Mouse (Mus musculus): Measurements from ENCODE around the gene Atxn1. TPM values are rescaled to one million over a fixed set of nuclear protein-coding genes. Genes with fewer than 3 reads are reported as not detected.

Gene Atxn1
- total RNA-seq, 4 experiments from 2014 or later = 40.3 to 60.6 (median 42.9) TPM

GRCm38 (mm10) chr13:45866615-45867245 lies 98.1 kb downstream of the Atxn1 start:
- DNase-seq (ENCODE audit: low spot score in 2 of 2) = no peak

DNA sequence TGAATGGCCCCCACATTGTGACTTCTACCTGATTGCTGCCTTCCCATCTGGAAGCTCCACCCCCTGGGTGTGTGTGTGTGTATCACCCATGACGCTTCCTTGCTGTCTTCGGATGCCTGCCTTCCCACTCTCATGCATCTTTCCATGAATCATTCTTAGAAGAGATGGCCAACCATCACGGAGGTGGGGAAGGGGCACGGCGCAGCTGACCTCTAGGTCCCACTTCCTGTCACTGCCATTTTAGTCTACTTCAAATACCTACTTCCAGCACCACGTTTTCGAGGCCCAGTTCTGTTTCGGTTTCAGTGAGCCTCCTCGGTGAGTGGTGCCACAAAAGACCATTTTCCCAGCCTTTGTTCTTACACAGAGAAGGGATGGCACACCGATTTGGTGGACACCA lies 99.2 kb downstream of the Atxn1 start:
- DNase-seq (ENCODE audit: low spot score in 2 of 2) = no peak

GRCm38 (mm10) chr13:45863779-45864178 lies 101.0 kb downstream of the Atxn1 start:
- DNase-seq (ENCODE audit: low spot score in 2 of 2) = no peak

- no peak for DNase-seq (ENCODE audit: low spot score in 2 of 2)
Measured at GRCm38 (mm10) chr13:45861885-45862605, 102.8 kb downstream of the Atxn1 start.

- no peak for DNase-seq (ENCODE audit: low spot score in 2 of 2)
Measured at GRCm38 (mm10) chr13:45861098-45861580, 103.7 kb downstream of the Atxn1 start.

- no peak for DNase-seq (ENCODE audit: low spot score in 2 of 2)
Measured at GRCm38 (mm10) chr13:45859081-45859709, 105.6 kb downstream of the Atxn1 start.

DNA sequence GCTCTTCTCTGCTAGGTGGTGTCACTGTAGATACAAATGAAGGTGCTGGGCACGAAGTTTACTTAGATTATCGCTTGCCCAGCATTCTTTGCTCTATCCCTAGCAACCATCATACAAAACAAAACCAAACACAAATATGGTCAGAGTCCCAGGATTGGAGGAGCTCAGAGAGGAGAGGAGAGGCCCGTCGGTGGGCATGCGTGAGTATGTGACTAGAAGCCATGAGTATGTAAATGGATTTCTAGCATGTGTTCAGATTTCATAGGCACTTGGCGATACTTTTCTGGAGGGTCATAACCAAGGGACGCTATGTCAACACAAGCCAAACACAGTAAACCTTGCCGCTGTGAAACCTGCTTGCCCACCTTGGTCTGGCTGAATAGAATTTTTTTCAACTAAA lies 107.4 kb downstream of the Atxn1 start:
- no peak for DNase-seq (ENCODE audit: low spot score in 2 of 2)

DNA sequence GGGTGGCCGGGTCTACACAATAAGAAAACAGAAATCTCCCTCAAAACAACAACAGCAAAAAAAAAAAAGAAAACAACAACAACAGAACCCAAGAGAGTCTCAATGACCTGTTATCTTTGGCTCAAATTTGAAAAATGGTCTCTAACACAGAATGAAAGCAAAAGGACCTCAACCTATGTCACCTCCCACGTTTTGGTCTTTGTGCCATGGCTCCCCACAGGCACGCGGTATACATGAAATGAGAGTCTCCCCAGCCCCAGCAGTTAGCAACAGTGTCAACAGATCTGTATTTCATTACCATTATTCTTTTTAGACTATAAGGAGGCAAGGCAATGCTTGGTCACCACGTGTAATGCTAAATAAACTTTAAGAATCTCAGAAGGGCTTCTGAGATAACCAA lies 110.3 kb downstream of the Atxn1 start:
- no peak for DNase-seq (ENCODE audit: low spot score in 2 of 2)

DNA sequence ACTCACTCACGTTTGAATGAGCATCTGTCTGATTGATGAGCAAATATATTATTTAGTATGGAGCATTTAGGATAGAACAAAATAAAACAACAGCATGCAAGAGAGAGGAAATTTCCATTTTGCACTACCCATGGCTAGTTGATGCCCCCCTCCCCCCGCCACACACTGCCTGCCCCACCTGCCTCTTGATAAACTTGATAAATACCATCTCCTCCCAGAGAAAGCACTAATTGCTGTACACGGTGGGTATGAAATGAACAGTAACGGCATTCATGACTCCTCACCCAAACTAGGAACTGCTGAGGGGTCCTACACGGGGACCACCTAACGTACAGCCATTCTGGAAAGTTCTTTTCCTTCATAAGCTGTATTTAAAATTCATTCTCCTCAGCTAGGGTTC lies 111.1 kb downstream of the Atxn1 start:
- DNase-seq (ENCODE audit: low spot score in 2 of 2) = no peak

DNA sequence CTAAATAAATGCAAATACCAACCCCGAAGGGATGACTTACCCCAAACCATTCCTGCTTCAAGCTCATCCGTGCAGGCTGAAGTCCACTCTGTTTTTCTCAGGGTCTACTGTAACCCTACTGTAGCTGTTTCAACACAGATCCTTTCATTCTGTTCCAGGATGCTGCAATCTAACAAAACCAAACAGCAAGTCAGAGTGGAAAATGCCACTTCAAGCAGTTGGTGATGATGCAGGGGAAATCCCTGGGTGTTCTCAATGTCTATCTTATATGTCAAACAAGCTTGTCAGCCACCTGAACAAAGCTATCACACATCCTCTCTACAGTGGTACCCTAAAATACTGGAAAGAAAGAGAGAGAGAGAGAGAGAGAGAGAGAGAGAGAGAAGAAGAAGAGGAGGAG lies 112.5 kb downstream of the Atxn1 start:
- DNase-seq (ENCODE audit: low spot score in 2 of 2) = no peak

DNA sequence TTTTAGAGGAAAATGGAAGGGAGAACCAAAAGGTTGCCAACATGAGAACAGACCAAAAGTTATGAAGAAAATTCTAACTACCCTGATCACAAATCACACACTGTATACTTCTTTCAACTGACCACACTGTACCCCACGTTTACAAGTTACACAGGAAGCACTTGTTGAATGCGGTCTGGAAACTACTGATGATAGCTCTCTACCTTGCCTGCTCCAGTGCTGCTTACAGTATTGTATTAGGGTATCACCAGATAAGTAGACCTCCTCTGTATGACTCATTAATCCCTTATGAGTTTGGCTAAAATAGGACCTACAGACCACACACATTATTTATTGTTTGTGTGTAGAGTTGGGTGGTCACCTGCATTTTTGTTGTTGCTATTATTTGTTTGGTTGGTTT lies 113.1 kb downstream of the Atxn1 start:
- DNase-seq (ENCODE audit: low spot score in 2 of 2) = no peak

- no peak for DNase-seq (ENCODE audit: low spot score in 2 of 2)
Measured at GRCm38 (mm10) chr13:45851156-45851555, 113.7 kb downstream of the Atxn1 start.

GRCm38 (mm10) chr13:45850181-45850974 lies 114.4 kb downstream of the Atxn1 start:
- DNase-seq (ENCODE audit: low spot score in 2 of 2) = no peak

DNA sequence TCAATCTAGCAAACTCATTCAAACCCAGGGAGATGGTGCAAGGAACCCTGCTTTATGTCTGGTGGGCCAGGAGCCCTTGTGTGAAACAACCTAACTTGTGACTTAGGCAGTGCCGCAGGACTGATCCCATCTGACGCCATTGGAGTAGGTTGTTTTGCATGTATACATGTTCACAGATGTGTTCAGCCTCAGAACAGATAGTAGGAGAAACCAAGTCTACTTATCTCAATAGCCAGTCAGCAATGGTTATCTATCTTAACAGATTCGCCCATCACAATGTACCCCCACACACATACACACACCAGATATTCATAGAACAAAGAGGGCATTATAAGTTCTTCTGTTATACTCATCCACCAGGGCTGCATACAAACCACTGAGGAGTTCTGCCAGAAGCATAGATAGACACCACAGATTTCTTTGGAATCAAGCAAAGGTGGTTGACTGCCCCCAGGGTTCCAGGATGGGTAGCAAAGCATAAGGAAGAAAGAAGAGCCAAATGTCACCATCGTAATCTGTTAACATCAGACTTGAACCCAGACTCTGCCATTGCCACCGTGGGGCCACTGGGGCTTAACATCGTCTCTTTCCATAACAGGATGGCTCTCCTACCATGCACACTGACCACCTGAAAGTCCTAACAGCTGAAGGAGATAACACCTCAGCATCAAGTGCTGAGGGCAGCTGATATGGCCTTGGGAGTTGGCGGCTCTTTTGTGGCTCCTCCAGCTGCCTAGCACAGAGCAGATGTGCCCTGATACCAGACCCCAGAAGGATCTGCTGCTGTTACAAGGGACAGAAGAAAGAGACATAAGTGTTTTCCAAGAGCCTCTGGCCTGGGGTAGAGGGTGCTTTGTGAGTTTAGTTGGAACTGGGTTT lies 115.4 kb downstream of the Atxn1 start:
- no peak for DNase-seq (ENCODE audit: low spot score in 2 of 2)

DNA sequence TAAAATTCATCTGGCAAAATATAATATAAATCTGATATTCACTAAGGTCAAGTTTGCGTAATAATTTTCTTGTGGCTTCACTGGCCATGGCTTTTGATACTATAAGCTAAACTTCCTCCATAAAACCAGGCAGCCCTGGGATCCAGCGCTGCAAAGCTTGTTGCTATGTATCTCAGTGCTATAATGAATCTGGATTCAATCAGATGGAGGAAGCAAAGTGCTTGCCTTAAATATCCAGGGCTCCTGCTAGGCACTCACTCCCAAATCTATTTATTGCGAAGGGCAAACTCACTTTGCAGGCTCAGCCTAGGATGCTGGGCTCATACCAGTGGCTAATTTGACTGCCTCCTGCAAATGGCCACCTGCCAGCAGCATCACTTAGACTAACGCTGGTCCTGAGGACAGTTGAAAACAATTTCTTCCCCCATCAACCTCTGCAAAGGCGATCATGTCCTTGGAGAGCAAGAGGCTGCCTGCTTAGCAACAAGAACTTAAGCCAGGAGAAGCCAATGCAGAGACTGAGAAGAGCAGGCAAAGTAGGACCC lies 122.2 kb downstream of the Atxn1 start:
- no peak for DNase-seq (ENCODE audit: low spot score in 2 of 2)

DNA sequence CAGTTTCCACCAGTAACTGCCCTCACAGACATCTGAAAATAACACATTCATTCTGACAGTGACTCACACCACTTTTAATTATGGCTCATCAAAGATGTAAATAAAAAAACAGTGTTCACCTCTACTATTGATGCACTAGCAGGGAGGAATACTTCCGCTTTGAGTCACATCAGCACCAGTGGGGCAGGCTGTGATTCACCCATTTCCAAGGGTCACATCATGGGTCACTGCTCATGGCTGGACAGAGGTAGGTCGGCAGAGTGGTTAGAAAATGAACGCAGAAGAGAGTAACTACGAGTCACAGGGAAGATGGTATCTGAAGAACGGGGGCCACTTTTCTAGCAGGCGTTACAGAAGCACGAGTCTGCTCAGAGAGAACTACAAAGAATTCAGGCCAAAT lies 124.9 kb downstream of the Atxn1 start:
- DNase-seq (ENCODE audit: low spot score in 2 of 2) = no peak

DNA sequence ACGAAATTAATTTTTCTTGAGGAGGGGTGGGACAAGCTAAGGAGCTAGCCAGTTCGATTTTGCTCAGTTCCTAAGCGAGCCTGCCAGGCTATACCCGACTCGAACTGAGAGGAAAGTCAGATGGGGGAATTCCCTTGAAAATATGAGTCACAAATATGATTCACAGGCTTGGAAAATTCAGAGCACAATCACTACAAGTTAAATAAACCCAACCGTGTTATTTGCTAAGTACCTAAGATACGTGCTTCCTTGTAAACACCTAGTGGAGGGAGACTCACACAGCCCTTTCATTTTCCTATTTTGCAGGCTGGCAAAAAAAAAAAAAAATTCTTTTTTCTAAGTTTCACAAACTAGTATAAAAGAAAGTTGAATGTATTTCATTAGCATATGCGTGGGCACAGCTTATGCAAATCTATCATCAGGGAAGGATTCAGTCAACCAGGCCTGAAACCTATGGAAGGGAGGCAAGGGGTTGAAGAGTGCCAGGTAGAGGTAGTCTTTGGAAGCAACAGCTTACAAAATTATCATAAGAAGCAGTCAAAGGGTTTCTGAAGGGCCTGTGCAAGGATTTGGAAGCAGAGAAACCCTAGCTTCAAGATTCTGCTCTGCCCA lies 127.1 kb downstream of the Atxn1 start:
- DNase-seq (ENCODE audit: low spot score in 2 of 2) = no peak

GRCm38 (mm10) chr13:45836377-45837054 lies 128.3 kb downstream of the Atxn1 start:
- no peak for DNase-seq (ENCODE audit: low spot score in 2 of 2)

GRCm38 (mm10) chr13:45834300-45834699 lies 130.5 kb downstream of the Atxn1 start:
- no peak for DNase-seq (ENCODE audit: low spot score in 2 of 2)
